Comparison of ENCODE assay signal across 8 mouse cellular contexts in genomic region chr16:35603729-35604522, GRCm38 (mm10).
DNase-seq lines count a peak whose midpoint lies in the region; ATAC-seq lines count a peak whose summit lies in the region.

No protein-coding gene starts in this region.

- intact Hi-C loops in heart, postnatal 10 days (cut with DNase I): no loop called here
- intact Hi-C loops in left cerebral cortex, postnatal 36 days (cut with DNase I): no loop called here

- H3K36me3 ChIP-seq in heart, embryonic 11.5 days (ENCODE audit: control insufficient read depth, insufficient read depth, low read length): no peaks in the 10 kb centered on the region
- no peaks in the 10 kb centered on the region for H3K36me3 ChIP-seq in embryonic facial prominence, embryonic 12.5 days

- H3K4me2 ChIP-seq in heart, embryonic 11.5 days: no peak overlapping the region
- H3K4me2 ChIP-seq in embryonic facial prominence, embryonic 12.5 days (replicated peaks): no peak overlapping the region

- H3K4me1 ChIP-seq in heart, embryonic 11.5 days (ENCODE audit: control insufficient read depth, insufficient read depth, low read length): peaks cover 9% of the 10 kb centered on the region; the same call in 1 of the 2 replicates
- H3K4me1 ChIP-seq in embryonic facial prominence, embryonic 12.5 days: 0 out of 2 replicates have a peak, but pooled peaks cover 10% of the 10 kb centered on the region

- H3K27me3 ChIP-seq in heart, embryonic 11.5 days (ENCODE audit: control insufficient read depth, insufficient read depth, low read length): peaks cover 6% of the 10 kb centered on the region
- H3K27me3 ChIP-seq in embryonic facial prominence, embryonic 12.5 days: no peaks in the 10 kb centered on the region

- DNase-seq in heart, adult 18-20 months: peak; percentile 45 to 71
- peak; percentile 71 to 72 for DNase-seq in heart, postnatal 10 days
- DNase-seq in left cerebral cortex, postnatal 36 days (ENCODE audit: low spot score in 2 of 2): peak; percentile 48 to 55
- DNase-seq in embryo, embryonic 10.5 days (ENCODE audit: low spot score): no peak
- DNase-seq in thymus, postnatal 0 days (ENCODE audit: low spot score): no peak
- no peak for DNase-seq in cerebellum, adult 9-11 months

- no peak overlapping the region for H3K9ac ChIP-seq in heart, embryonic 11.5 days (ENCODE audit: low read depth, low read length)
- no peak overlapping the region for H3K9ac ChIP-seq in embryonic facial prominence, embryonic 12.5 days

- no peak overlapping the region for H3K4me3 ChIP-seq in heart, embryonic 11.5 days (ENCODE audit: low read depth, low read length)
- no peak overlapping the region for H3K4me3 ChIP-seq in embryonic facial prominence, embryonic 12.5 days

- ATAC-seq in heart, embryonic 11.5 days (replicated peaks; ENCODE audit: insufficient number of reproducible peaks, low FRiP score, low TSS enrichment): no peak
- ATAC-seq in embryonic facial prominence, embryonic 12.5 days (ENCODE audit: insufficient number of reproducible peaks, insufficient read depth, low FRiP score, low TSS enrichment): no peak

- 49% methylated on average over 20 of the region's 20 CpGs for WGBS in heart, embryonic 11.5 days (ENCODE audit: insufficient replicate concordance)
- 65% methylated on average over 20 of the region's 20 CpGs for WGBS in embryonic facial prominence, embryonic 12.5 days

- H3K27ac ChIP-seq in heart, embryonic 11.5 days (ENCODE audit: low read depth, low read length): no peak overlapping the region
- peak overlapping the region; percentile 11; the same call in 1 of the 2 replicates for H3K27ac ChIP-seq in embryonic facial prominence, embryonic 12.5 days

- no peaks in the 10 kb centered on the region for H3K9me3 ChIP-seq in heart, embryonic 11.5 days (replicated peaks; ENCODE audit: control insufficient read depth, low read length)
- no peaks in the 10 kb centered on the region for H3K9me3 ChIP-seq in embryonic facial prominence, embryonic 12.5 days

Comparison
In these comparisons a context has a peak if more than half of its experiments do, and no peak if none do; other contexts are left out.
1. DNase-seq: peak in heart, adult 18-20 months (2 of 2), heart, postnatal 10 days (2 of 2) and left cerebral cortex, postnatal 36 days (2 of 2); none in embryo, embryonic 10.5 days (single experiment), thymus, postnatal 0 days (single experiment) and cerebellum, adult 9-11 months (single experiment).